Mouse (Mus musculus): ENCODE data around the gene Slc7a4.

Gene Slc7a4

DNA sequence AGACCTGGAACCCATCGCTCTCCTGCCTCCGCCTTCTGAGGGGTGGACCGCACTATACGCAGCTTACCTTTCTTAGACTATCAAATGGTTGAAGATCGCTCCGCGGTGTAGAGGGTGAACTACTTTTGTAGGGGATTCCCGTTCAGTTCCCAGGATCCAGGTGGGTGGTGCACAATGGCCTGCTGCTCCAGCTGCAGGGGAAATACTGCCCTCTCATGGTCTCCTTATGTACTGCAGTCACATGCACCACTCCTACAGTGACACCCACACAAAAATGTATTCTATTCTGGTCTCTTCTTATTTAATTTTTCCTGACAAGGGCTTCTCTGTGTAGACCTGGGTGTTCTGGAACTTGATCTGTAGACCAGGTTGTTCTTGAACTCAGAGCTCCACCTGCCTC lies at the start of gene Slc7a4:
Gene Slc7a4 (minus strand): TSS at position 151 of the 400 bp plus-strand sequence.
- 15% methylated on average over 8 of the region's 8 CpGs for WGBS

DNA sequence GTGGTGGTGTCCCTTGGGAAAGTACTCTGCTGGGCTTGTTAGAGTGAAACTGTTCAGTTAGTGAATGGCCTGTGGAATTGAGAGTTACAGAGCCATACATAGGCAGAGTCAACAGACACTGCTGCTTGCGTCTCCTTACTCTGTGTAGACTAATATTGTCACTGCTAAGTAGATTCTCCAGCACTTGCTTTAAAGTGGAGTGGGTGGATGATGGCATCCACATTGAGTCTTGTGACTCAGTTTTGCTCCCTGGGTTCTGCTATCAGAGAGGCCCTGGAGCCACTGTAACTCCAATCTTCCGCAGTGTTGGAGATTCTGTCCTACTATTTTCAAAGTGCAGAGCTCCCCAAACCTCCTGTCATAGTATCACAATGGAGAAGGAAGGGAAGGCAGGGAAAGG lies 49.6 kb upstream of the Slc7a4 start:
- 70% methylated on average over 2 of the region's 2 CpGs for WGBS

DNA sequence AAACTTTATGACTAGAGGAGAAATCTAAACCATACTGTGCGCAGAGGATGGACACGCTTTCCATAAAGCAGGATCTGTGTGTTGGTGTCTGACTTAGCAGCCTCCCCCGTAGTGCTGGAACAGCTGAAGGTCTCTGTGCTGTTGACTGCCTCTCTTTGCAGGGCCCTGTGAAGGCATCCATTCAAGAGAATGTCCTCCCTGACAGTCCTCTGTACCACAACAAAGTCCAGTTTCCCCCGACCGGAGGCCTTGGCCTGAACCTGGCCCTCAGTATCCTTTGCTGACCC lies 43.2 kb upstream of the Slc7a4 start:
- 72% methylated on average over 5 of the region's 5 CpGs for WGBS

DNA sequence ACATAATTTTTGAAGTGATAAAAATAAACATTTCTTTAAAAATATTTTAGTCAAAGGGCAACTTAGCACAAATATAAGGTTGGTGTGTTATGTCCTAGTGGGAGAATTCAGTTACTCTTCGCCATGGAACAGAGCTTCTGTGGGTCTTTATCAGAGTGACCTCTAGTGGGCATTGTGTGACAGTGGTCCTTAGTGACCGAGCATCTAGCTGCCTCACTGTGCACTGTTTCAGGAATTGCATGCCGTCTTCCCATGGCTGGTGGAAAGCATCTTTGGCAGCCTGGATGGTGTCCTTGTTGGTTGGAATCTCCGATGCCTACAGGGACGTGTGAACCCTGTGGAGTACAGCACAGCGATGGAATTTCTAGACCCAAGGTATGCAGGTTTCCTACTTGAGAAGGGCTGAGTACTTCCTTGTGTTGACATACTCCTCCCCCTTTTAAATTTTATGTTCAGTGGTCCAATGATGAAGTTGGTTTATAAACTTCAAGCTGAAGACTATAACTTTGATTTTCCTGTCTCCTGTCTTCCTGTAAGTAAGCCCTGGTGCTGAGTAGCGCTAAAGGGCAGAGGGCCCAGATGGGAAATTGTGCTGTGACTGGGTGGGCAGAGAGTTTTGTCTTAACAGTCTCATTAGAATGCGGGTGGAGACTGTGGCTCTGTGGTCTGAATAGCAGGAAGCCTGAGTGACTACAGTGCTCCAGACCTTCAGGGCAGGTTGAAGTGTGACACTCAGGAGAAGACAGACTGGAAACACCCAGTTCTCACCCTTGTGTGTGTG lies 42.7 kb upstream of the Slc7a4 start:
- 66% methylated on average over 8 of the region's 8 CpGs for WGBS

DNA sequence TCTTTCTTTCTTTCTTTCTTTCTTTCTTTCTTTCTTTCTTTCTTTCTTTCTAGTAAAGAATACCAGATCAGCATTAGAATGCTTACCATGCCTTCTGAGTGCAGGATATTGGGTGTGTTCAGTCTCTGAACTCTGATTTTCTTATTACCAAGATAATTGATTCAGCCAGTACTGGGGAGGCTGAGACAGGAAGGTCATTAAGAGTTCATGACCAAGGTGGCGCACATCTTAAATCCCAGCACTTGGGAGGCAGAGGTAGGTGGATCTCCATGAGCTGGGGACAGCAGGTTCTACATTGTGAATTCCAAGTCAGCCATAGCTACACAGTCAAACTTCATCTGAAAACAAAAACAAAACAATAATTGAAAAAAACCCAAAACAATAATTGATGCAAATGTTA lies 38.9 kb upstream of the Slc7a4 start:
- WGBS, result 83% methylated on average over 1 of the region's 1 CpGs

DNA sequence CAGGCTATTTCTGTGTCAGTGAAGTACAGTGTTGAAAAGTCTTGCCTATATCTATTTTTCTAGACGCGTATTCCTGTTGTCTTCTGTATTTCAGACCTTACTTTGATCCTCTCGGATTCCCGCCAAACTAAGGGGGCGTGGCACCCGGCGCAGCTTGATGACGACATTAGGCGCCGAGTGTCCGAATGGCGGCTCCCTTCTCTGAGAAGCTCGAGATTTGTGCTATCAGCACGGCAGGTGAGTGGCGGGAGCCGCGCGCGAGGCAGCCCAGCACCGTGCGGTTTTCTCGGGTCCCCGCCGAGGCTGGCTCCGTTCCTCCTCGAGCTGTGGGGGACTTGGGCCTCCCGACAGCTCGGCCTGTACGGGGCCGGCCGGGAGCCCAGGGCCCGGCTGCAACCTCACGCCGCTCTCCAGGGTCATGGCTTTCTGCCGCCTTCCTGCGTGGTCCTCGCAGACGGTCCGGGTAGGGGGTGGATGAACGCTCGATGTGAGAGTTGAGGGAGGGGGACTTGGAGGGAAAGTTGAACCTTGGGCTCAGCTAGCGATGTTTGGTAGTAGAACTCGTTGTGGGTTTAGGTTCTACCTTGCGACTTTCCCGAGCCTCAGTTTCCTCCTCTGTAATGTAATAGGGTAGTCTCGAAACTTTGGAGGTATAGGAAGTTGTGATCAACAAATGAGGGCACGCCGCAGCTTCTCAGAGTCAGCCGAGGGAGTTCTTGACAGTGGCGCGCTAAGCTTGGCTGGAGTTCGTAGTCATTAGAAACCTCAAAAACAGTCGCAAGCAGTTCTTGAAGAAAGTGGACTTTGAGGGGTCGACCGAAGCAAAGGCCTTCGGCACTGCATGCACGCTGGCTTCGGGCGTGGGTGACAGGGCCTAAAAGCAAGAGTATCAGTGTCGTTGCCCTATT lies 36.4 kb upstream of the Slc7a4 start, which contains the start of gene Smpd4:
Gene Smpd4 (plus strand): TSS at position 157 of the 908 bp plus-strand sequence.
- WGBS, result 1% methylated on average over 60 of the region's 60 CpGs

DNA sequence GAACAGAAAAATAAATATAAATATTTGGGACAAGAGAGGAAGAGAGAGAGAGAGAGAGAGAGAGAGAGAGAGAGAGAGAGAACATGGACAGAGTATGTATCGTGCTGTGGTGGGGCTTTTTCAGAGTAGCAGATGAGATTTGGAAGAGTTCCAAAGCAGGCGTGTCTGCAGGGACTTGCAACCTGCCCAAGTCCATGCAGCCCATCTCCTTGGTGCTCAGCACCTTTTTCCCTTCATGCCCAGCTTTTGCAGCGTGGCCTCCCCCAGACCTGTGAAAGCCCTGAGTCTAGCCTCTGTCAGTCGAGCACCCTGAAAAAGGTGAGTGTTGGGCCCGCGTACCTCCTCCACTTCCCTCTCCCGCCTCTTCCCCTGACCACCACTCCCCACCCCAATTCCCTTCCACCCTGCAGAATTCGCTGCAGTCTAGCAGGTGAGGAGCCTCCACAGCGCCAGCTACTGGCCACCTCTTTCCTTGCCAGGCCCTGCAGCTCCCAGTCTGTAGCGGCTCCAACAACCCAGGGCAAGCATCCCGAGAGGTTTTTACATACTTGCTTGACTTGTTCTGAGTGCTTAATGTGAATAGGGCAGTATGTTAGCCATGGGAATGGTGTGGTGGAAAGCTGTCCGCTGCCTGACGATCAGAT lies 35.0 kb upstream of the Slc7a4 start:
- WGBS, result 16% methylated on average over 13 of the region's 13 CpGs

DNA sequence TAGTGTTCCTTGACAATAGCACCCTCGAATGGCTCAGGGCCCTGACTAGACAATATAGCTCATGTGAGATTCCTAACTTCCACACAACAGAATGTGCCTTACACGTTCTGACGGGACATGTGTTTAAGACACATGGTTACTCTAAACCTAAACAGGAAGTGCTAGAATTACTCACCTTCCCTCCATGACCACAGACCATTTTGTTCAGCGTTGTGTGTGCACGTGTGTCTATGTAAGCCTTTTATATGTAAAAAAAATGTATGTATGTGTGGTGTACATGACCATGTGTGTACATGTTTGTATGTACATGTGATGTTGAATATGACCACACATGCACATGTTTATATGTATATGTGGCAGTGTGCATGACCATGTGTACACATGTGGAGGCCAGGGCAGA lies 33.2 kb upstream of the Slc7a4 start:
- WGBS, result 78% methylated on average over 5 of the region's 5 CpGs

DNA sequence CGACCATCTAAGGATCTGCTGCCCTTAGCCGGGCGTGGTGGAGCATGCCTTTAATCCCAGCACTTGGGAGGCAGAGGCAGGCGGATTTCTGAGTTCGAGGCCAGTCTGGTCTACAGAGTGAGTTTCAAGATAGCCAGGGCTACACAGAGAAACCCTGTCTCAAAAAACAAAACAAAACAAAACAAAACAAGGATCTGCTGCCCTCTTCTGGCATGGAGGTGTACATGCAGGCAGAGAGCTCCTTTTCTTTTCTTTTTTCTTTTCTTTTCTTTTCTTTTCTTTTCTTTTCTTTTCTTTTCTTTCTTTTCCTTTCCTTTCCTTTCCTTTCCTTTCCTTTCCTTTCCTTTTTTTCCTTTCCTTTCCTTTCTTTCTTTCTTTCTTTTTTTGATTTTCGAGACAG lies 31.7 kb upstream of the Slc7a4 start:
- 83% methylated on average over 6 of the region's 6 CpGs for WGBS

DNA sequence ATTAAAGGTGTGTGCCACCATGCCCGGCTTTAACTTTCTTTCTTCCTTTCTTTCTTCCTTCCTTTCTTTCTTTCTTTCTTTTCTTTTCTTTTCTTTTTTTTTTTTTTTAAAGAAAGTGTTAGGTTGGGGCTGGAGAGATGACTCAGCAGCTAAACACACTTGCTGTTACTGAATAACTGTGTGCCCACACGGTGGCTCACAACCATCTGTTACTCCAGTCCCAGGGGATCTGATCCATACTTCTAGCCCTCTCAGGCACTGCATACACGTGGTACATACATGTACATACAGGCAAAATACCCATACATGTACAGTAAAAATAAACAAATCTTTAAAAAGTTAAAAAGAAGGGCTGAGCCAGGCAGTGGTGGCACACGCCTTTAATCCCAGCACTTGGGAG lies 28.4 kb upstream of the Slc7a4 start:
- WGBS, result 39% methylated on average over 4 of the region's 4 CpGs

DNA sequence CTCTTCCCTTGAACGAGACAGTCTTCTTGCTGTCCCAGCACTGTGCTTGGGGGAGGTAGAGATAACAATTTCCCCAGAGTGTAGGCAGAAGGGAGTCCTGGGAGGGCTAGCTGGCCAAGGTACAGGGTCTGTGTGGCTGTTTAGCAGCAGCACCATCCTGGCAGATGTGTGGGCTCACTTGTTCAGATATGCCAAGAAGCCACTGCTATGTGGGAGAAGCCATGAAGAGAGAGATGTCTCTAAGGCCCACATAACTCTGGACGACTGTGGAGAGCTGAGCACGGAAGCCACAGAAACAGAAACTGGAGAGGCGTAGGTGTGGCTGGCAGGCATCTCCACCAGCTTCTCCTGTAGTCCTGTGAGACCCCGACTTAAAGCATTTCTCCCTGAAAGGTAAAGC lies 22.7 kb upstream of the Slc7a4 start:
- whole genome bisulfite sequencing, result 47% methylated on average over 5 of the region's 5 CpGs

DNA sequence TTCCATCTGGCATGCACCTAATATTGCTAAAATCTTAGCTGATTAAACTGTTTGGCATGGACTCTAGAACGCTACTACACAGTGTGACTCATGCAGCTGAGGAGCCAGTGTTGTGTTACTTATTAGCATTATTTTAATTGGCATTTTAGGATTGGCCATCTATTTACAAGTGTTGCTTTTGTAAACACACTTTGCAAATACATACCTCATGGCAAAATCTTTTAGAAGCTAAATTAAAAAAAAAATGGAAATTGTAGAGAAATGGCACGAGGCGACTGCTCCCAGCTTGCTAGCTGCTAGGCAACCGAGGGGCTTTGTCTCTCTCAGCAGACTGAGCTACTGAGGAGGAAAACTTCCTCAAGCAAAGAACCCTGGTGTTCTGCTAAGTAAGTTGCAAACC lies 21.9 kb upstream of the Slc7a4 start:
- WGBS, result 25% methylated on average over 4 of the region's 4 CpGs

DNA sequence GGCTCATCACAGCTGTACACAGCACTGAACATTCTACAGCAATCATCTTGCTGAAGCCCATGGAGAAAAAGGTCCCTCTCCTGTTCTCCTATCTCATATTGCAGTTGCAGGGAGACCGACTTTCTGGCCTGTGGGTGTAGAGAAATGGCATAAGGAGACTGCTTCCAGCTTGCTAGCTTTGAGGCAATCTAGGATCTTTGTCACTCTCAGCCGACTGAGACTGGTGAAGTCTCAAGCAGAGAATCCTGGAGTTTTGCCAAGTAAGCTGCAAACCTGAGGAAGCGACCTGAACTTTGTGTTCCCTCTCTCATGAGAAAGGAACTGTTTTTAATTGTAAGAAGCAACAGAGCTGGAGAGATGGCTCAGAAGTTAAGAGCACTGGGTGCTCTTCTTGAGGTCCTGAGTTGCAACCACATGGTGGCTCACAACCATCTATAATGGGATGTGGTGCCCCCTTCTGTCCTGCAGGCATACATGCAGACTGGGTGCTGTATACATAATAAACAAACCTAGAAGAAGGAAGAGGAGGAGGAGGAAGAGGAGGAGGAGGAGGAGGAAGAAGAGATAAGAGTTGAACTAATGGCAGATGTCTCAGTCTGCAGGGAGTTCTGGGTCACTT lies 18.0 kb upstream of the Slc7a4 start:
- 41% methylated on average over 3 of the region's 3 CpGs for WGBS

DNA sequence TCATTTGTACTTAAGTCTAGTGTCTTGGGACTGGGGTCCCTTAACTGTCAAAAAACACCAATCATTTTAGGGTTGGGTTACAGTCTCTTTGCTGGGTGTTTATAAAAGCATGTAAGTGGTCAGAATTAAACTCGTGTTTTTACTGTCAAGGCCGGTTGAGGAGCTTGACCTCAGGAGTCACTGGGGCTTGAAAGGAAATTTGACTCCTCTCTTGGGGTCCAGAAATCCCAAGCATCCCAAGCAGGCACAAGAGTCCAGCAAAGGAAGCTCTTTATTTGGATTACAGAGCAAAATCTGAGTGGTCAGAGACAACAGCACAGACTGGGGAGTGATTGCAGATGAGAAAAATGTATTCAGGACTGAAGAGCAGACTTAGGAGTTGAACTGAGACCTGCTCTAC lies 7.7 kb upstream of the Slc7a4 start:
- WGBS, result 61% methylated on average over 2 of the region's 2 CpGs

DNA sequence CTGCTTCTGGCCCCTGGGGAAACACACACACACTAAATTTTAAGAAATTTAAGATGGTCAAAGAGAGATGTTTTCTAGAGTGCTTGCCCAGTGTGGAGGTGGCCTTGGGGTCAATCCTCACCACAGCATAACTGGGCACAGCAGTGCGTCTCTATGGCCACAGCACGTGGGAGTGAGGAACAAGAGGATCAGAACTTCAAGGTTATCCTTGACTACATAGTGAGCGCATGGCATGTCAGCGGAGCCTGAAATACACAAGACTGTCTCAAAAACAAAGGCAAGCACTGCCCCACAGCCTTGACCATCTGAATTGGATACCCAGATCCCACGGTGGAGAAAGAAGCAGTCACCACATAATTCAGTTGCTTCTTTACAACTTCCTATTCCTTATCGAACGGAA lies 1.5 kb upstream of the Slc7a4 start:
- 90% methylated on average over 7 of the region's 7 CpGs for WGBS

DNA sequence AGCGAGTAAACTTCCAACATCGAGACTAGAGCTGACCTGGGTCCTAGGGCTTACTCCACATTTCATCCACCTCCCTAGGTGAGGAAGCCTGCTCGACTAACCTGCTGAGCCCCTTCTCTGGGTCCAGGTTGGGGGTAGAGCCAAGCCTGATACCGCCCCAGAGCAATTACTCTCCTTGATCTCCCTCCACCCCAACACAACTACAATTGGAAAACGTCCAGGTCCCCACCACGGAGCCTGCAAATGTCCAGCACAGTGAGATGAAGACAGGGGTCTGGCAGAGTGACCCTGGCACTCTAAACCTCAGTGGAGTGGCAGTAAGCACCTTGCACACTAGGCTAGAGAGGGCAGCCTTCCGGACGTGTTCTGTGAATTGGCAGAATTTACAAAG lies 6.2 kb downstream of the Slc7a4 start:
- WGBS, result 15% methylated on average over 8 of the region's 8 CpGs

DNA sequence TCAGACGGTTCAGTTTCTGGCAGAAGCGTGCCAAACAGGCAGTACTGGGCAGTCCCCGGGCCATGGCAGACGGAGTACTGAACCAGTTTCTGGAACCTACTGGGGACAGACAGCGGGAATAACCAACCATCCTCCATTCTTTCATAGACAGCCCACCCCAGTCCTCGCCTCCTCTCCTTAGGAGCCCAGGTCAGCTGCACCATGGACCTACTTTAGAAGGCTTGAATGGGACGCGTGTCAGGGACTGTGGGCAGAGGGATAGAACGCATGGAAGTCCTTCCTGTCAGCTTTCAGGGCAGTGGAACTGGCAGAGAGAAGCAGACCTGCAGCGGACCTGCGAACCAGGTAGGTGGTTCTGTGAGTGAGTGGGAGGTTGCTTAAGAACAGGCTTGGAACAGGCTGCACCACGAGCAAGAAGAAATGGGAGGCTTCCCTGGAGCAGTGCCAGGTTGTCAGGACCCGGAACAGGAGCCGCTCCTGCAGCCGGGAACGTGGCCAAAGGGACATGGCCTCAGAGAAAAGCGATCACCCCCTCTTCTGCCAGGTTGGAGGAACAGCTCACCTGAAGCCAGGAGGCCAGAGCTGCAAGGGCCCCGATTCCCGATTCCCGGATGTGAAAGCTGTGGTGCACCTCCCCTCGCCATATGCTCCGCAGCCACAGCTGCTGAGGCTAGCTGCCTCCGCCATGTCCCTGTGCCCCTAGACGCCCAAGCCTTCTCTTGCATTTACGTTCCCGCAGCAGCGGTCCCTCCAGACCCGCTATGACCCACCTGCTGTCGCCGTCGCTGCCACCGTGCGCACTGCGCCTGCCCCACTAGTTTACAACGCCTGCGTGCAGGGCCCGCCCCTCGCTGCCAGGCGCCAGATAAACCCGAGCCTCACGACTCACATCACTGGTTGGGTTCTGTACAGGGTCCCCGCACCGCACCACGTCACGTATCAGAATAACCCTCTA lies 6.9 kb downstream of the Slc7a4 start:
- WGBS, result 9% methylated on average over 45 of the region's 45 CpGs

DNA sequence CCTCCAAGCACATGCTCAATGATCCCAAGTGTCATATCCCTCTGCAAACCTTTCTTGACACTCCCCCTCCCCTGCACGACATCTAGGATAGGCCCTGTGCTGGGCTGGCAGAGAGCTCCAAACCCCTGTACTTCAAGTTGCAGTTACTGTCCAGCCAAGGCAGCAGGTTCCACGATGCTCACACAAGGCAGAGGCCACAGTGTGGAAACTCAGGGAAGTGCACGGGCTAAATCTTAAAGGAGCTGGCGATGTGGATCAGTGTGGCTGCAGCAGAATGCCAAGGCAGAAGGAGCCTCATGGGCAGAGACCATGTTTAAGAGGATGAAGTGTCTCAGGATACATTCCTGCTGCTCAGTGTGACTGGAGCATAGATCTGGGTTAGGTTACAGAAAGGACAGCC lies 16.8 kb downstream of the Slc7a4 start:
- 40% methylated on average over 4 of the region's 4 CpGs for WGBS

DNA sequence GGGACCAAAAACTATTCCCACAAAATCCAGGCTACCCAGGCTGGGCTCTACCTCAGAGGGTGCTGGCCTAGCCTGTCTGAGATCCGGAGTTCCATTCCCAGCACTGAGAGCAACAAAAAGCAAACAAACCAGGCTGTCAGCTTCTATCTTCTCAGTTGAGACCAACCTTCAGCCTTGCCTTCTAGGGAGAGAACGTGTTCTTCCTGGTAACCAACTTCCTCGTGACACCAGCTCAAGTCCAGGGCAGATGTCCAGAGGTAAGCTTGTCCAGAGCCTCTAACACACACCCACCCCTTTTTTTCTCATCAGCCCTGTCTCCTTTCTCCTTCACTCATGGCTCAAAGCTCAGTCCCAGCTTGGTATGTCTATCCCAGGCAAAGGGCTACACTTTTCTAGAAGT lies 18.2 kb downstream of the Slc7a4 start:
- 57% methylated on average over 3 of the region's 3 CpGs for WGBS

DNA sequence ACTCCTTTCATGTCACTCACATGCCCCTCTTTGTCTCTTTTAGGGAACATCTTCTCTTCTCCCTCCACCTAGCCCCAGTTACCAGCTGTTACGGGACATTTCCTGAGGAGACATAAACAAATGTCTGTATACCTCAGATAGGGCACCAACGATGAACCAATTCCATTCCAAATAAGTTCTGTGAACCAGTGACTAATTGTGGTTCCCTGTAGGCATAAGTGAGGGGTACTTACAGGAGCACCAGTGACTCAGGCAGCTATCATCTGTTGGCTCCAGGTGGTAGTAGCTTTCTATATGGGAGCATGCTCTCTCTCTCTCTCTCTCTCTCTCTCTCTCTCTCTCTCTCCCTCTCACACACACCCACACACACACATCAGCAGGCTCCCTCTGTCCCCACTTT lies 18.8 kb downstream of the Slc7a4 start:
- 41% methylated on average over 2 of the region's 2 CpGs for WGBS

DNA sequence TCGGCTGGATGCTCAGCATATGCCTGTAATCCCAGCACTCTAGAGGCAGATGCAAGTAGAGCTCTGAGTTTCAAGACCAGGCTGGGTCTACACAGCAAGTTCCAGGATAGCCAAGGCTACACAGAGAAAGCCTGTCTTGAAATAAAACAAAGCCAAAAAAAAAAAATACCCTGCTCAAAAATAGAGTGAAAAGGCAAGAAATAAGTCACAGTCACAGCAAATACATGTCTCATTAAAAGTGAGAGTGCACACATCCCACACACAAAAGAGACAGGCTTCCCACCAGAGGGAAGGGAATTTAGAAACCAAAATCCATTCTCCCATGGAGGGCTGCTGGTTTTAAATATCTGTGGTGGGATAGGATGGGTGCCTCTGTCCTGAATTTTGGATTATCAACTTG lies 19.4 kb downstream of the Slc7a4 start:
- 8% methylated on average over 1 of the region's 1 CpGs for WGBS

All from cerebral cortex, adult 2 months (tissue).